Mouse (Mus musculus): ENCODE data around the gene Agmo. TPM values are rescaled to one million over a fixed set of nuclear protein-coding genes. Genes with fewer than 3 reads are reported as not detected.

The Agmo gene
- polyA plus RNA-seq, 1 experiment from 2014 or later: 13.2 TPM

DNA sequence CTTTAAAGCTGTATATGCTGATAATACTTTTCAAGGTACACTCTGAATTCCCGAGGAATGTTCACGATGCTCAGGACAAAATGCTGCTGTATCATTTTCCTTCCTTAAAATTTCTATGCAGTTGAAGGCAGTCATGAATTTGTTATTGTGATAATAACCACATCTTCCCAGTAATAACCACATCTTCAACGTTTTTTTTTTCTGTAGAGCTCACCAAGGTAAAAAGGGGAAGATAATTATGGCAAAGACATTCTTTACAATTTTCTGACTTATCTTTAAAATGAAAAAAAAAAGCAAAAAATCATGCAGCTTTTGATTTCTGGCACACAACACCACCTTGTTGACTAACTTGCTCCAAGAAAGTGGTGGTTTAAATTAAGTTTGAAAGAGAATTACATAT, 283.2 kb downstream of the Agmo start:
- no peak overlapping the region for H3K4me2 ChIP-seq
- DNase-seq: no peak
- ATAC-seq (ENCODE audit: low read depth): no peak
- WGBS (ENCODE audit: insufficient replicate concordance): 55% methylated on average over 3 of the region's 3 CpGs
- H3K9me3 ChIP-seq (replicated peaks): no peaks in the 10 kb centered on the region
- no peaks in the 10 kb centered on the region for H3K4me1 ChIP-seq (replicated peaks)
- no peaks in the 10 kb centered on the region for H3K36me3 ChIP-seq
- H3K4me3 ChIP-seq (replicated peaks): no peak overlapping the region
- H3K27me3 ChIP-seq: no peaks in the 10 kb centered on the region
- H3K27ac ChIP-seq: no peak overlapping the region
- H3K9ac ChIP-seq: no peak overlapping the region

GRCm38 (mm10) chr12:37540994-37541393, 299.6 kb downstream of the Agmo start:
- Histone ChIP-seq H3K9me3 (replicated peaks) (no peaks in the 10 kb centered on the region), H3K27ac (no peak overlapping the region), H3K4me2 (no peak overlapping the region), H3K4me3 (replicated peaks) (no peak overlapping the region), H3K36me3 (no peaks in the 10 kb centered on the region), H3K4me1 (replicated peaks) (no peaks in the 10 kb centered on the region), H3K9ac (no peak overlapping the region), H3K27me3 (no peaks in the 10 kb centered on the region)
- ATAC-seq (ENCODE audit: low read depth) (no peak), DNase-seq (no peak)
- 68% methylated on average over 1 of the region's 1 CpGs for WGBS (ENCODE audit: insufficient replicate concordance)

DNA sequence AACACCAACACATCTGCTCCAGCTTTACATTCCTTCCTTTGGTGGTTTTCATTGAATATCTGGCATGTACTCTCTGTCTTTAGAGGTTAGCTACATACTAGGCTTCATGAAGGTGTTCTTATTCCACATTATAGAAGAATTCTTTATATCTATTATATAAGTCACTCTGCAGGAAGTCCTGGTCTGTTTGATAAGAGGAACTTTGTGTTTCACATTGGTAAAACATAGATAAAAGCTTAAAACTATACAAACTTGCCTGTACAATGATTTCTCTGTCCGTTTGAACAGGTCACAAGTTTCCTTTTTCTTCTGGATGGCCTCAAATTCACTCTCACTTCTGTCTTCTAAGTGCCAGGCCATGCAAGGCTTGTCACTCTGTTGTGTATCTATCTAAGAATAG, 316.8 kb downstream of the Agmo start:
- Histone ChIP-seq H3K4me2 (no peak overlapping the region), H3K4me1 (replicated peaks) (no peaks in the 10 kb centered on the region), H3K27ac (no peak overlapping the region), H3K9me3 (replicated peaks) (no peaks in the 10 kb centered on the region), H3K4me3 (replicated peaks) (no peak overlapping the region), H3K27me3 (no peaks in the 10 kb centered on the region), H3K36me3 (no peaks in the 10 kb centered on the region), H3K9ac (no peak overlapping the region)
- ATAC-seq (ENCODE audit: low read depth) (no peak), DNase-seq (no peak)
- 18% methylated on average over 1 of the region's 1 CpGs for WGBS (ENCODE audit: insufficient replicate concordance)

DNA sequence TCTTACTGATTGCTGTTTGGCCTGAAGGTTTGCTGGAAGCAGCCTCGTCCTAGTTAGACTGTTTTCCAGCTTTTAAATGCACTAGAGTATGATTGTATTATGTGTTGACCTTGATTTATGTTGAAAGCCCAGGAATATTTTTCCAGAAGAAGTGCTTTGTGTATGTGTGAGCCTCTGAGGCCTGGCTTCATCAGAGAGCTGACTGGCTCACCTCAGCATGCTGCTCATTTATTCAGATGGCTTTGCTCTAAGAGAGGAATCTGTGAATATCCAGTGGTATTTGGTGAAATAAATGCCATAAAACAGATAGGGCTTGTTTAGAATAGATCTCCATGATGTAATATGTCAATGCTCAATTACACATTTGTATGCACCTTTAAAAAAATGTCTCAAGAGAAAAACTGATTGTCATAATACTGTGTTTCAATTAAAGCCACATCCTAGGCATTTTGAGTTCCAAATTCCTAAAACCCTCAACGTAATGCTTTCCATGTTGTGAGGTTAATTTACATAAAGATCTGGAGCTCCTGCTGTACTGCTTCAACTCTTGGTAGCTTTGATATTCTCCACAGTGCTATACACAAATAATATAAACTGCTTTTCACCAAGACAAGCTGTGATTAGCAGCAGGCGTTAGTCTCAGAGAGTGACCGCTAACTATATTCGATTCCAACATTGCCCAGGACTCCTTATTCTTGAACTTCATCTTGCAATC, 324.6 kb downstream of the Agmo start:
- no peaks in the 10 kb centered on the region for H3K36me3 ChIP-seq
- ATAC-seq (ENCODE audit: low read depth): no peak
- H3K9ac ChIP-seq: no peak overlapping the region
- no peak overlapping the region for H3K4me2 ChIP-seq
- H3K4me1 ChIP-seq (replicated peaks): no peaks in the 10 kb centered on the region
- no peaks in the 10 kb centered on the region for H3K9me3 ChIP-seq (replicated peaks)
- H3K4me3 ChIP-seq (replicated peaks): no peak overlapping the region
- no peak overlapping the region for H3K27ac ChIP-seq
- no peaks in the 10 kb centered on the region for H3K27me3 ChIP-seq
- 72% methylated on average over 5 of the region's 5 CpGs for WGBS (ENCODE audit: insufficient replicate concordance)
- no peak for DNase-seq

- Histone ChIP-seq H3K9me3 (replicated peaks) (no peaks in the 10 kb centered on the region), H3K4me3 (replicated peaks) (no peak overlapping the region), H3K4me2 (no peak overlapping the region), H3K4me1 (replicated peaks) (no peaks in the 10 kb centered on the region), H3K27ac (no peak overlapping the region), H3K36me3 (no peaks in the 10 kb centered on the region), H3K9ac (no peak overlapping the region), H3K27me3 (no peaks in the 10 kb centered on the region)
- ATAC-seq (ENCODE audit: low read depth) (no peak), DNase-seq (no peak)
- WGBS (ENCODE audit: insufficient replicate concordance): 45% methylated on average over 3 of the region's 3 CpGs
Observed at GRCm38 (mm10) chr12:37571922-37572321, 330.5 kb downstream of the Agmo start.

- no peak overlapping the region for H3K4me3 ChIP-seq (replicated peaks)
- no peak for DNase-seq
- no peaks in the 10 kb centered on the region for H3K9me3 ChIP-seq (replicated peaks)
- H3K9ac ChIP-seq: no peak overlapping the region
- no peaks in the 10 kb centered on the region for H3K27me3 ChIP-seq
- ATAC-seq (ENCODE audit: low read depth): no peak
- no peak overlapping the region for H3K4me2 ChIP-seq
- no peak overlapping the region for H3K27ac ChIP-seq
- no peaks in the 10 kb centered on the region for H3K36me3 ChIP-seq
- no peaks in the 10 kb centered on the region for H3K4me1 ChIP-seq (replicated peaks)
- 67% methylated on average over 8 of the region's 8 CpGs for WGBS (ENCODE audit: insufficient replicate concordance)
Observed at GRCm38 (mm10) chr12:37582777-37583176, 341.3 kb downstream of the Agmo start.

DNA sequence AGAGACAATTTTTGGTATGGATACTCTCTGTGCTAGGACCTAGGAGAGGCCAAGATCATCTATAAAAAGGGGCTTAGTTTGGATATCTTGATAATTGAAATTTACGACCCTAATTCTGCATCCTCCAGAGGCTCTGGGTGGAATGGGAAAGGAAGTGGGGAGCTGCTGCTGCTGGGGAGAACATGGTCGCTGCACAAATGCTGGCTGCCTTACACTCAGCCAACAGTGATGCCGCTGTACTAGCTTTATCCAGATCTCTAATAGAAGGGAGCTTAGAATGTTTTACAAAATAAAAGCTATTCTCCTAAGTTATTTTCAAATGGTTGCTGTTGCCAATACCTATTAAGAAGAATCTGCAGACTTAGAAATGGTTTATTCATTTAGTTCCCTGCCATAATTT, 351.4 kb downstream of the Agmo start:
- Histone ChIP-seq H3K27ac (no peak overlapping the region), H3K36me3 (no peaks in the 10 kb centered on the region), H3K9ac (no peak overlapping the region), H3K4me3 (replicated peaks) (no peak overlapping the region), H3K9me3 (replicated peaks) (no peaks in the 10 kb centered on the region), H3K4me1 (replicated peaks) (no peaks in the 10 kb centered on the region), H3K4me2 (no peak overlapping the region), H3K27me3 (no peaks in the 10 kb centered on the region)
- 48% methylated on average over 3 of the region's 3 CpGs for WGBS (ENCODE audit: insufficient replicate concordance)
- no peak for ATAC-seq (ENCODE audit: low read depth)
- DNase-seq: no peak

GRCm38 (mm10) chr12:37612837-37613236, 371.4 kb downstream of the Agmo start:
- H3K36me3 ChIP-seq: no peaks in the 10 kb centered on the region
- H3K27ac ChIP-seq: no peak overlapping the region
- no peak for DNase-seq
- no peak overlapping the region for H3K4me3 ChIP-seq (replicated peaks)
- WGBS (ENCODE audit: insufficient replicate concordance): 79% methylated on average over 4 of the region's 4 CpGs
- no peak overlapping the region for H3K9ac ChIP-seq
- H3K27me3 ChIP-seq: no peaks in the 10 kb centered on the region
- no peak for ATAC-seq (ENCODE audit: low read depth)
- no peak overlapping the region for H3K4me2 ChIP-seq
- H3K9me3 ChIP-seq (replicated peaks): no peaks in the 10 kb centered on the region
- H3K4me1 ChIP-seq (replicated peaks): no peaks in the 10 kb centered on the region

GRCm38 (mm10) chr12:37614769-37615168, 373.3 kb downstream of the Agmo start:
- WGBS (ENCODE audit: insufficient replicate concordance): 65% methylated on average over 2 of the region's 2 CpGs

GRCm38 (mm10) chr12:37624078-37624477, 382.6 kb downstream of the Agmo start:
- Histone ChIP-seq H3K9me3 (replicated peaks) (no peaks in the 10 kb centered on the region), H3K4me1 (replicated peaks) (no peaks in the 10 kb centered on the region), H3K36me3 (no peaks in the 10 kb centered on the region), H3K4me3 (replicated peaks) (no peak overlapping the region), H3K27me3 (no peaks in the 10 kb centered on the region), H3K4me2 (no peak overlapping the region), H3K9ac (no peak overlapping the region), H3K27ac (no peak overlapping the region)
- no peak for DNase-seq
- ATAC-seq (ENCODE audit: low read depth): no peak

More at GRCm38 (mm10) chr12:37614769-37615168, 373.3 kb downstream of the Agmo start:
- Histone ChIP-seq H3K36me3 (no peaks in the 10 kb centered on the region), H3K27ac (no peak overlapping the region), H3K9me3 (replicated peaks) (no peaks in the 10 kb centered on the region), H3K4me2 (no peak overlapping the region), H3K4me1 (replicated peaks) (no peaks in the 10 kb centered on the region), H3K27me3 (no peaks in the 10 kb centered on the region), H3K4me3 (replicated peaks) (no peak overlapping the region), H3K9ac (no peak overlapping the region)
- DNase-seq (no peak), ATAC-seq (ENCODE audit: low read depth) (no peak)

Measured in liver, embryonic 13.5 days (tissue).